Mouse (Mus musculus) lung, adult 2 months (tissue): ENCODE data around the gene Lztr1.

Source experiments
- CTCF ChIP-seq: fragments of 200-500 bp; IDR thresholded peaks from 2 replicates; pipeline ENCODE4 v1.5.1; 2011; ENCODE audit warnings: mild to moderate bottlenecking, low read length, control low read depth; ENCODE audit not compliant: insufficient read depth
- POLR2A ChIP-seq: fragments of 200-500 bp; IDR thresholded peaks from 2 replicates; pipeline ENCODE4 v1.6.1; 2011; ENCODE audit warnings: low read depth, mild to moderate bottlenecking, control low read depth, low read length, borderline replicate concordance; ENCODE audit errors: extremely low read depth

- TF ChIP-seq CTCF (no peak), POLR2A (no peak)
Measured at GRCm38 (mm10) chr16:17524156-17524555, 15.7 kb downstream of the Lztr1 start.
